Mouse (Mus musculus) kidney, embryonic 15.5 days (tissue): Measurements from ENCODE around the gene Rabl3. TPM values are rescaled to one million over a fixed set of nuclear protein-coding genes. Genes with fewer than 3 reads are reported as not detected.

Experiments used
- ATAC-seq: fragments of 200-750 bp; cut with Nextera tagmentation; replicated peaks from 2 replicates; pipeline ENCODE4 v1.8.0; 2017; ENCODE audit warnings: moderate TSS enrichment; ENCODE audit not compliant: low FRiP score
- H3K27ac ChIP-seq: fragments of 300-500 bp; sonication (generic); 2 replicates; pipeline ENCODE4 v1.5.1; 2015; ENCODE audit warnings: mild to moderate bottlenecking, inconsistent platforms
- H3K27me3 ChIP-seq: fragments of 300-500 bp; sonication (generic); 2 replicates; pipeline ENCODE4 v1.6.1; 2015; ENCODE audit warnings: inconsistent platforms
- H3K36me3 ChIP-seq: fragments of 300-500 bp; sonication (generic); 2 replicates; pipeline ENCODE4 v1.6.1; 2015; ENCODE audit warnings: inconsistent platforms
- H3K4me1 ChIP-seq: fragments of 300-500 bp; sonication (generic); 2 replicates; pipeline ENCODE4 v1.6.1; 2015; ENCODE audit warnings: inconsistent platforms
- H3K4me2 ChIP-seq: fragments of 300-500 bp; sonication (generic); 2 replicates; pipeline ENCODE4 v1.6.1; 2015; ENCODE audit warnings: moderate library complexity, mild to moderate bottlenecking, inconsistent platforms
- H3K4me3 ChIP-seq: fragments of 300-500 bp; sonication (generic); replicated peaks from 2 replicates; pipeline ENCODE4 v1.5.1; 2015; ENCODE audit warnings: mild to moderate bottlenecking, inconsistent platforms
- H3K9ac ChIP-seq: fragments of 300-500 bp; sonication (generic); 2 replicates; pipeline ENCODE4 v1.6.1; 2015; ENCODE audit warnings: mild to moderate bottlenecking, inconsistent platforms
- H3K9me3 ChIP-seq: fragments of 300-500 bp; sonication (generic); replicated peaks from 2 replicates; pipeline ENCODE4 v1.6.1; 2016; ENCODE audit warnings: inconsistent platforms
- WGBS: fragments of 180-500 bp; shearing (Covaris S2); methylation state at CpG from one replicate; pipeline ENCODE4 v1.1.7; 2015; ENCODE audit warnings: mixed read lengths; 5-methylcytosine and 5-hydroxymethylcytosine counted together
- polyA plus RNA-seq: library from polyadenylated mRNA; unstranded; fragments of >200 nt; fragmentation: Nextera tagmentation; extraction: Ambion mirVana; gene quantifications from 2 replicates; pipeline ENCODE4 v1.2.1, GENCODE M21; 2015

Gene Rabl3
- 22.3 and 23.6 TPM in 2 replicates for polyA plus RNA-seq

DNA sequence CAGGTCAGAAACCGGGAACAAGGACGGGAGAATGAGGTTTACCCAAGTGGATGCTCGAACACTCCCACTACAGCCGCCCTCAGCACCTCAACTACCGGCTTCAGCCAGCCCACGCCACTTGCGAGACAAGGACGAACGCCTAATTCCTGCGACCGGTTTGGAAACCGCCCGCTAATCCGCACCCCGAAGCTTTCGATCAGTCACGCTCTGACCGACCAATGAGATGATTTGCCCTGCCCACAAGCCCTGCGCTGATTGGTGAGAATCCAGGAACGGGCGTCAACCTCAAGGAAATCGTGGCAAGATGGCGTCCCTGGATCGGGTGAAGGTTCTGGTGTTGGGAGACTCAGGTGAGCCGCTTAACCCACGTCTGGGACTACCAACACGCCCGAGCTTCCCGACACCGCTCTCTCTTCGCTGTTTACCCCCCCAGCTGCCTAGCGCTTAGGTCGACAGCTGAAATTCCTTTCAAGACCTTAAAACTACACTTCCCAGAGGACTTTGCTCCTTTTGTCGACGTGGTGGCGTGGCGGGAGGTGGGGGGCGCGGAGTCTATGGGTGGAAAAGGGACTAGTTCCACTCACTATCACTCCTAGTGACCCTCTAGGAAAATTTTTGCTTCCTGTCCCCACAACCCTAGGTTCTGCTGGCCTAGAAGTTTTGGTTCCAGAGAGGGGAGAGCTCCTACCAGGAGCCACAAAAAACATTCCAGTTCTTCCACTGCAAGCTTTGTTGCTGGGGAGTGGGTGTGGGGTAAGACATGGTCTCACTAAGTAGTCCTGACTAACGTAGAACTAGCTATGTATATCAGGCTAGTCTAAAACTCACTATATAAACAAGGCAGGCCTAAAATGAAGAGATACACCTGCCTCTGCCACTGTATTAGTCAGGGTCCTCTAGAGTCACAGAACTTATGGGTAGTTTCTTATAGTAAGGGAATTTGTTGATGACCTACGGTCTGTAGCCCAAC is at the start of gene Rabl3, which contains the start of gene Gtf2e1:
Gene Rabl3, plus strand, starts transcription at position 275 of the 970 bp plus-strand sequence.
Gene Gtf2e1, minus strand, starts transcription at position 179 of the 970 bp plus-strand sequence.
- peak; percentile 100 for ATAC-seq
- Histone ChIP-seq H3K9me3 (no peaks in the 10 kb centered on the region), H3K27me3 (no peaks in the 10 kb centered on the region), H3K4me2 (peak within 1 kb of the TSS; percentile 84), H3K4me1 (peaks cover 14% of the 10 kb centered on the region), H3K9ac (peak within 1 kb of the TSS; percentile 84), H3K27ac (peak within 1 kb of the TSS; percentile 93), H3K36me3 (peaks cover 30% of the 10 kb centered on the region), H3K4me3 (peak within 1 kb of the TSS; percentile 90)
- WGBS = 2% methylated on average over 41 of the region's 41 CpGs

DNA sequence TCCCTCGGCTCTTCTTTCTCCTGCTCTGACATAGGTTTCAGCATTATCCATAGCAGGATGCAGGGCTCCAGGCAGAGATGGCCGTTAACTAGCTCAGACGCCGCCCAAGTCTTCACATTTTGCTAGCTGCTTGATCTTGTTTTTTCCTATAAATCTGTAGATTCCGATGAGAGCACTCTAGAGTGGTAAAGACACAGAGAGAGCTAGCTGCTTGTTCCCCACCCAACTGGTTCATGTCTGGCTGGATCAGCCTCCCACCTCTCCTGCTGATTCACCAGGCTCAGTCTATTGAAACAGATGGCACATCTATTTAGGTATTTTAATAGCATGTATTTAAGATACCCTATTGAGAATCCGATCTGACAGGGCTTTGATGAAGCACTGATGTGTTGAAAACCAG is 44.7 kb upstream of the Rabl3 start:
- Histone ChIP-seq H3K9me3 (no peaks in the 10 kb centered on the region), H3K27me3 (no peaks in the 10 kb centered on the region), H3K9ac (no peak overlapping the region), H3K36me3 (no peaks in the 10 kb centered on the region), H3K4me1 (no peaks in the 10 kb centered on the region), H3K4me3 (no peak overlapping the region), H3K4me2 (no peak overlapping the region), H3K27ac (no peak overlapping the region)
- ATAC-seq = no peak
- WGBS = 75% methylated on average over 6 of the region's 6 CpGs

DNA sequence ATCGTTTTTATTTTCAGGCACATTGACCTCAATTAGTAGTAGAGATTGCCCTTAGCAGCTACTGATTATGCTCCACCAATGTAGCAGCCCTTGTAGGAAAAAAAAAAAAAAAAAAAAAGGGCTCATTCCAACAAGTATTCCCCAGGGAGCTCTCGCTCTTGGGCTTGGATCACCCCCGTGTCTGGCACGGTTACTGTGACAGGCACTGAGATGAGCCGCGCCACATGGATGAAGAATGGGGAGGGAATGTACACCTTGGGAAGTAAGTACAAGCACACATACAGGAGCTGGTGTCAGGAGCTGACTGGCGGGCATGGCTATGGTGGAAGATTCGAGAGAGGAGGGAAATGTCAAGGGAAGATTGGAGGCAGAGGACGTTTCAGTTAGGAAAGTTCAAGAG is 41.1 kb upstream of the Rabl3 start:
- Histone ChIP-seq H3K27me3 (no peaks in the 10 kb centered on the region), H3K9ac (no peak overlapping the region), H3K36me3 (no peaks in the 10 kb centered on the region), H3K27ac (no peak overlapping the region), H3K4me1 (no peaks in the 10 kb centered on the region), H3K4me2 (no peak overlapping the region), H3K4me3 (no peak overlapping the region), H3K9me3 (no peaks in the 10 kb centered on the region)
- 78% methylated on average over 9 of the region's 9 CpGs for WGBS
- no peak for ATAC-seq

DNA sequence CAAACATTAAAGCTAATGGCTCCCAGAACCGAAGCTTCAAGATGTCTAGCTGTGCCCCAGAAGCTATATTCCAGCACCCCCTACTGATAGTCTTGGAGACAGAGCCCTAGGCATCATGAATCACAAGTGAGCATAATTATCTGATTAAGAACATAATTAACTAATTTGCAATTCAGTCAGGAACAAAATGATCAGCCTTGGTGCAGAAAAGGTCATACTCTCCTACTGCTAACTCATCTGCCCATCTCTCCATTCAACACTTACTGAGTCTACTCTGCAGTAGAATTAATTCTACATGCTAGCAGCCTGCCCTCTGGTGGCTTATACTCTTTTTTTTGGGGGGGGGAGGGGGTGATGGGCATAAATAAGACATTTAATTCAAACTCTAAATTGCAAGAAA is 35.2 kb upstream of the Rabl3 start:
- 58% methylated on average over 1 of the region's 1 CpGs for WGBS
- no peak overlapping the region for H3K27ac ChIP-seq
- ATAC-seq = no peak
- no peak overlapping the region for H3K4me3 ChIP-seq
- 0 out of 2 replicates have a peak, but pooled peaks cover 4% of the 10 kb centered on the region for H3K36me3 ChIP-seq
- no peaks in the 10 kb centered on the region for H3K4me1 ChIP-seq
- no peak overlapping the region for H3K9ac ChIP-seq
- H3K9me3 ChIP-seq = no peaks in the 10 kb centered on the region
- no peak overlapping the region for H3K4me2 ChIP-seq
- H3K27me3 ChIP-seq = no peaks in the 10 kb centered on the region

DNA sequence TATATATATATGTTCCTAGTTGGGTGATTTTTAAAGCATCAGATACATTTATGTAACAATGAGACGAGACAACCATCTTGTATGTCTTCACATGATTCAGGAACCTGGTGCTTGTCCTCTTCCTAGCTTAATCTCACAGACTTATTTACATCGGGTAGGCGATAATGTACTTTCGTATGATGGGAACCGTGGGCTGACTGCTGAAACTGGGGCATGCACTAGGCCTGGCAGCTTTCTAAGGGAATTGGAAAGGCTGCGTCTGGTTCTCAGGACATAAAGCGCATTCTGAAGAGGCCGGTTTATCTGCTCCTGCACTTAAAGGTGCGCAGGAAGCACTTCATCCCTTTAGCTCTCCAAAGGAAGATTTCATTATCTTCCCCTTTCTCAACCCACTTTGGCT is 32.9 kb upstream of the Rabl3 start:
- Histone ChIP-seq H3K4me1 (no peaks in the 10 kb centered on the region), H3K36me3 (peaks cover 19% of the 10 kb centered on the region), H3K9ac (no peak overlapping the region), H3K27me3 (no peaks in the 10 kb centered on the region), H3K4me3 (no peak overlapping the region), H3K9me3 (no peaks in the 10 kb centered on the region), H3K4me2 (no peak overlapping the region), H3K27ac (no peak overlapping the region)
- no peak for ATAC-seq
- 94% methylated on average over 9 of the region's 9 CpGs for WGBS

DNA sequence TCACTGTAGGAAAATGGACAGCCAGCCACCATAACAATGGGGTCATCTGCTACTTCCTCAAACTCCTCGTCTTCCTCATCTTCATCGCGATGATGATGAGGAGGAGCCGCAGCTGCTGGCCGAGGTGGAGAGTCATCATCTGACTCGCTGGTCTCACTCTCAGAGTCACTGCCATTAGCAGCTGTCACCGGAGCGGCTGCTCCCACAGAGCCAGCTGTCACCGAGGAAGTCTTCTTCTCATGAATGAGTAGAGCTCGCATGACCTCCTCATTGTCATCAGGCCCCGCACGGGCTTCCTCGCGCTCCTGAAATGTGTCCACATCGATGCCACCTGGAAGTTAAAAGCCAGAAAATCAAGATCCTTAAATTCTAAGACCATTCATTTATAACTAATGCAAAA is 28.2 kb upstream of the Rabl3 start:
- WGBS = 91% methylated on average over 15 of the region's 15 CpGs
- ATAC-seq = no peak
- H3K9ac ChIP-seq = no peak overlapping the region

DNA sequence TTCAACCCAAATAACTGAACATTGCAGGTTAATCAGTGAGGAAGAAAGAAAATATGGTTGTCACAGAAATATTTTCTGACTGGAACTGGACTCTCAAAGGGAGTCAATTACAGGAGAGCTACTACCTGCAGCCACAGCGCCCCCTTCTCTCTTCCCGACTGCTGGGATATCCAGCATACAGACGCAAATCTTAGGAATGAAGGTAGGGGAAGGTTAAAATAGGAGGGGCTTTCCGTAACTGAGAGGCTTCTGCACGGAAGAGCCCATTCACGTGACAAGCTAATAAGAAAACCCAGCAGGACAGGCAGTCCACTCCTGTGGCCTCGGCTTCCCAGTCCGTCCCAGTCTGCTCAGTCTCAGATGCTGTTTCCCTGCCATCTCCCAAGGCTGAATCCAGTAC is 25.0 kb upstream of the Rabl3 start:
- Histone ChIP-seq H3K4me3 (no peak overlapping the region), H3K27ac (no peak overlapping the region), H3K4me2 (no peak overlapping the region), H3K36me3 (peaks cover 53% of the 10 kb centered on the region), H3K4me1 (no peaks in the 10 kb centered on the region), H3K9ac (no peak overlapping the region), H3K27me3 (no peaks in the 10 kb centered on the region), H3K9me3 (no peaks in the 10 kb centered on the region)
- no peak for ATAC-seq
- WGBS = 84% methylated on average over 8 of the region's 8 CpGs

More for the DNA sequence above, 28.2 kb upstream of the Rabl3 start:
- H3K27ac ChIP-seq = no peak overlapping the region
- no peak overlapping the region for H3K4me2 ChIP-seq
- no peaks in the 10 kb centered on the region for H3K9me3 ChIP-seq
- H3K27me3 ChIP-seq = no peaks in the 10 kb centered on the region
- H3K36me3 ChIP-seq = peaks cover 45% of the 10 kb centered on the region
- H3K4me1 ChIP-seq = no peaks in the 10 kb centered on the region
- H3K4me3 ChIP-seq = no peak overlapping the region

DNA sequence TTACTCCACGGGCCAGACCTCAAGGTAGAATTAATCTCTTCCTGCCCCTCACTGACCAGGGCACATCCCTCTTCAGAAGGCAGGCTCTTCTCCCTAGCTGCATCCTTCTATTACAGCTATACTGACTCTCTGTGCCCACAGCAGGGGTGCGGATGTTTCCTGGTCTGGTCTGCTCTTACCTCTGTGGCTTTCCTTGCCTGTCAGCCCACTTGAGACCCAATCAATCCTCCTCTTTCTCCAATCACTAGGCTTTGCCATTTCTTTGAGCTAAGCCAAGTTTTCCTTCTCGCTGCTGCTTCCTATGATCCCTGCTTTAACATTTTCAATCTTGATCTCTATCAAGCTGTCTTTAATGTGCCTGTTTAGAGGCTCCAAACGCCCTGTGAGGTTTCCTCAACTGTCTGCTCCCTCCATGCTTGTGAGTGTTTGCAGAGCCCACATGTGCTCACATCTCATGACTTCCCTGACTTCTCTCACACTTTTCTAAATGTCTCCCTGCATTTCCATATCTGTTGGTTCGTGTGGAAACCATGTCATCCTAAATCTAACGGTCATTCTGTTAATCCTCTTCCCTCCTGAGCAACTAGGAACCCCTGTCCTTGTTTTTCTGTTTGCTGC is 23.2 kb upstream of the Rabl3 start:
- WGBS = 85% methylated on average over 6 of the region's 6 CpGs
- no peaks in the 10 kb centered on the region for H3K9me3 ChIP-seq
- no peak for ATAC-seq
- H3K4me3 ChIP-seq = no peak overlapping the region
- no peak overlapping the region for H3K27ac ChIP-seq
- no peaks in the 10 kb centered on the region for H3K4me1 ChIP-seq
- peaks cover 57% of the 10 kb centered on the region for H3K36me3 ChIP-seq
- no peak overlapping the region for H3K4me2 ChIP-seq
- no peaks in the 10 kb centered on the region for H3K27me3 ChIP-seq
- H3K9ac ChIP-seq = no peak overlapping the region

DNA sequence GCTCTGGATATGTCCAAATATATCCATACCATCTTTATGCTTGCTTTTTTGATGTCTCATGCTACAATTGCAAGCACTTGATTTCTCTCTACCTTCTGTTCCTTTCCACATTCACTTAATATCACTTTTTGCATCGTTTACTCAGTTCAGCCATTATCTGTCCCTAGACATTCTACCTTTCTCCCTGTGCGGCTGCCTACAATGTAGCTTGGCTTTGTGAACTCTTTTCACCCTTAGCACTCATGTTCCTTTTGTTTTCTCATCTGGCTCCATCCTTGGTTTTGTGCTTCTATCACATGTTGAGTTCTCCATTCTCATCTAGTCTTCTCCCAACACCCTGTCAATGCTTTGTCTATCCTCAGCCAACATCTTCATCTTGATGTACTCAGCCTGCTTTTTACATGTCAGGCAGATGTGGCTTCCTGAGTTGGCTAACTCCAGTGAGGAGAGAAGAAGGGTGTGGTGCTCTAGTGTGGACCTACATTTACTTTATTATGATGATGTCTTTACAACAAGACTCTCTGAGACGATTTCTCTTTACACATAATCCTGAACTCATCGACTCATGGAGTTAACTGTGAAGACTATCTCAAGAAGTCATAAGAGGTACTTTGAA is 22.0 kb upstream of the Rabl3 start:
- Histone ChIP-seq H3K27me3 (no peaks in the 10 kb centered on the region), H3K36me3 (peaks cover 65% of the 10 kb centered on the region), H3K9ac (no peak overlapping the region), H3K4me3 (no peak overlapping the region), H3K27ac (no peak overlapping the region), H3K9me3 (no peaks in the 10 kb centered on the region), H3K4me1 (no peaks in the 10 kb centered on the region), H3K4me2 (no peak overlapping the region)
- ATAC-seq = no peak
- 94% methylated on average over 4 of the region's 4 CpGs for WGBS

DNA sequence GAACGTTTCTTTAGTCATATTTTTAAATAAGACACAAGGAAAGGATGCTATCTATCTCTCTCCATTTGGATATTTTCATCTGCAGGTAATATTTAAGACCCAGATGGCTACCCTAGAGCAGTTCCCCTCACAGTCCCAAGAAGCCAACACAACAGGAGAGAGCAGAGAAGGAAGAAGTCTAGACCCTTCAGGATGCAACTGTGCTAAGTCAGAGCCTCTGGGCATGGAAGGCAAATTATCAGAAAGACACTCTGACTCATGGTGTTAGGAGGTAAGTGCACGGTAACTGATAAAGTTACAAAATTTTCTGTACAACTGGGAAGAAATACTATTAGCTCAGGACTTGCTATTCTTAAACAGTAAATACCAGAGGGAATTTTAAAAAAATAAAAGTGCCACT is 21.0 kb upstream of the Rabl3 start:
- no peaks in the 10 kb centered on the region for H3K4me1 ChIP-seq
- no peak overlapping the region for H3K4me2 ChIP-seq
- no peaks in the 10 kb centered on the region for H3K9me3 ChIP-seq
- H3K27me3 ChIP-seq = no peaks in the 10 kb centered on the region
- H3K4me3 ChIP-seq = no peak overlapping the region
- no peak for ATAC-seq
- H3K27ac ChIP-seq = no peak overlapping the region
- H3K36me3 ChIP-seq = peaks cover 69% of the 10 kb centered on the region
- no peak overlapping the region for H3K9ac ChIP-seq
- WGBS = 90% methylated on average over 2 of the region's 2 CpGs

DNA sequence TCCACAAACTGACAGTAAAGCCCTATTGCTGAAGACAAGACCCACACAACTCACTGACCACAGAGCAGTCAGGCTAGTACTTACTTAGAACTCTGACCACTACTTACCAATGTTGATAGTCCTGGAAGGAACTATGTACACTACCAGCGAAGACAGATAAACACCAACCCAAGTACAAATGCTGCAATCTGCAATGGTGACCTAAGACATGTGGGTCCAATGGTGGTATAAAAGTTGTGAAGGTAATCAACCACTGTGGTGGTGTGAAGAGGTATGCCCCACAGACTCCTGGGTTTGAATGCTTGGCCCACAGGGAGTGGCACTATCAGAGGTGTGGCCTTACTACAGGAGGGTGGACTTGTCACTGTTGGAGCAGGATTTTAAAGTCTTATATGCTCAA is 20.0 kb upstream of the Rabl3 start:
- Histone ChIP-seq H3K27me3 (no peaks in the 10 kb centered on the region), H3K4me2 (no peak overlapping the region), H3K9ac (no peak overlapping the region), H3K4me1 (no peaks in the 10 kb centered on the region), H3K36me3 (peaks cover 73% of the 10 kb centered on the region), H3K9me3 (no peaks in the 10 kb centered on the region; the same call in 1 of the 2 replicates), H3K27ac (no peak overlapping the region), H3K4me3 (no peak overlapping the region)
- ATAC-seq = no peak
- 100% methylated on average over 1 of the region's 1 CpGs for WGBS
